Mouse (Mus musculus) heart, postnatal 0 days (tissue): ENCODE results near the gene Nme8. TPM values are rescaled to one million over a fixed set of nuclear protein-coding genes. Genes with fewer than 3 reads are reported as not detected.

Experiments
- ATAC-seq: fragments of 200-750 bp; cut with Nextera tagmentation; 2 replicates; pipeline ENCODE4 v1.8.0; 2017; ENCODE audit warnings: low read depth, moderate number of reproducible peaks, moderate library complexity; ENCODE audit not compliant: insufficient read depth
- DNase-seq: peaks from one replicate; pipeline ENCODE4 v3.0.0-alpha.2; 2016; ENCODE audit warnings: low spot score
- H3K27ac ChIP-seq: fragments of 300-500 bp; sonication (generic); 2 replicates; pipeline ENCODE4 v1.5.1; 2014; ENCODE audit warnings: low read depth, mild to moderate bottlenecking
- H3K27me3 ChIP-seq: fragments of 300-500 bp; sonication (generic); 2 replicates; pipeline ENCODE4 v1.6.1; 2014; ENCODE audit warnings: low read length, mixed read lengths; ENCODE audit not compliant: control insufficient read depth, insufficient read depth
- H3K36me3 ChIP-seq: fragments of 300-500 bp; sonication (generic); replicated peaks from 2 replicates; pipeline ENCODE4 v1.6.1; 2014; ENCODE audit warnings: low read length, mixed read lengths; ENCODE audit not compliant: control insufficient read depth, insufficient read depth
- H3K4me1 ChIP-seq: fragments of 300-500 bp; sonication (generic); 2 replicates; pipeline ENCODE4 v1.6.1; 2014; ENCODE audit warnings: antibody characterized with exemption; ENCODE audit not compliant: control insufficient read depth, insufficient read depth
- H3K4me2 ChIP-seq: fragments of 300-500 bp; sonication (generic); 2 replicates; pipeline ENCODE4 v1.6.1; 2014; ENCODE audit warnings: low read depth, mild to moderate bottlenecking, low read length, moderate library complexity
- H3K4me3 ChIP-seq: fragments of 300-500 bp; sonication (generic); 2 replicates; pipeline ENCODE4 v1.5.1; 2014; ENCODE audit warnings: low read depth, low read length
- H3K9ac ChIP-seq: fragments of 300-500 bp; sonication (generic); replicated peaks from 2 replicates; pipeline ENCODE4 v1.6.1; 2014; ENCODE audit warnings: low read depth, low read length, mixed read lengths
- H3K9me3 ChIP-seq: fragments of 300-500 bp; sonication (generic); replicated peaks from 2 replicates; pipeline ENCODE4 v1.6.1; 2016; ENCODE audit warnings: low read length; ENCODE audit not compliant: control insufficient read depth
- CTCF ChIP-seq: IDR thresholded peaks from 2 replicates; pipeline ENCODE4 v1.5.1; 2016; ENCODE audit warnings: antibody characterized with exemption, control low read depth, low read depth
- EP300 ChIP-seq: IDR thresholded peaks from 2 replicates; pipeline ENCODE4 v1.6.1; 2016; ENCODE audit warnings: antibody characterized with exemption, low read depth
- WGBS: fragments of 180-500 bp; shearing (Covaris S2); extraction: QIAGEN DNeasy Blood & Tissue Kit; methylation state at CpG from one replicate; pipeline ENCODE4 v1.1.7; 2014; 5-methylcytosine and 5-hydroxymethylcytosine counted together
- polyA plus RNA-seq: library from polyadenylated mRNA; unstranded; fragments of >200 nt; fragmentation: Nextera tagmentation; extraction: Ambion mirVana; gene quantifications from 2 replicates; pipeline ENCODE4 v1.2.1, GENCODE M21; 2015
- total RNA-seq: library from RNA; depleted of rRNA; stranded (reverse); fragments of >200 nt; gene quantifications from 2 replicates; pipeline ENCODE4 v1.2.3, GENCODE M21; 2014; ENCODE audit warnings: low replicate concordance

Nme8 gene
- total and polyA plus RNA-seq, 2 experiments from 2014 or later: 2.8 TPM; not detected in 1

GRCm38 (mm10) chr13:19690417-19690816 lies 7.2 kb downstream of the Nme8 start:
- Histone ChIP-seq H3K27me3 (no peaks in the 10 kb centered on the region), H3K4me3 (no peak overlapping the region), H3K9ac (no peak overlapping the region), H3K27ac (no peak overlapping the region), H3K4me1 (no peaks in the 10 kb centered on the region), H3K9me3 (no peaks in the 10 kb centered on the region), H3K4me2 (no peak overlapping the region), H3K36me3 (no peaks in the 10 kb centered on the region)
- DNase-seq: no peak
- no peak for ATAC-seq
- WGBS: 84% methylated on average over 6 of the region's 6 CpGs
- TF ChIP-seq CTCF (no peak), EP300 (no peak)

- Histone ChIP-seq H3K36me3 (no peaks in the 10 kb centered on the region), H3K4me3 (no peak overlapping the region), H3K27me3 (no peaks in the 10 kb centered on the region), H3K27ac (no peak overlapping the region), H3K9ac (no peak overlapping the region), H3K4me1 (no peaks in the 10 kb centered on the region), H3K9me3 (no peaks in the 10 kb centered on the region), H3K4me2 (no peak overlapping the region)
- TF ChIP-seq CTCF (no peak), EP300 (no peak)
- DNase-seq: no peak
- 55% methylated on average over 3 of the region's 3 CpGs for WGBS
- no peak for ATAC-seq
Measured at GRCm38 (mm10) chr13:19689971-19690370, 7.6 kb downstream of the Nme8 start.

DNA sequence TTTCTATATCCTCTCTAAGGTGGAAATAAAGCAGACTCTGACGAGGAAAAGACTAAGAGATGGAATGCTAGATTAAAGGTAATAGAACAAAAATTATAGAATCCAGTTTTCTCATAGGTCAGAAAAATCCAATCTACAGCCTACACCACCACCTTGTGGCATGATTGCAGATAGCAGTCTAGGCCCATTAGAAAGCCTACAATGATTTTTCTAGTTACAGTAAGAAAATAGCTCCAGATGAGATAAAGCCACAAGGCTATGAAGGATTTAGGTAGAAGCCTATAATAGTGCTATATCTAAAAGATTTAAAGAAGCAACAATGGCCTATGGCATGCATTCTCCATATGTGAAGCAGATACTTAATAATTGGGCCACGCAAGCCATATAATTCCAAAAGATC lies 13.6 kb downstream of the Nme8 start:
- ATAC-seq (no peak), DNase-seq (peak; percentile 40)
- H3K4me2 ChIP-seq: no peak overlapping the region
- no peak overlapping the region for H3K27ac ChIP-seq
- 59% methylated on average over 2 of the region's 2 CpGs for WGBS
- no peaks in the 10 kb centered on the region for H3K9me3 ChIP-seq
- H3K36me3 ChIP-seq: no peaks in the 10 kb centered on the region
- no peaks in the 10 kb centered on the region for H3K4me1 ChIP-seq
- H3K4me3 ChIP-seq: no peak overlapping the region
- no peak for TF ChIP-seq EP300
- TF ChIP-seq CTCF: peak; percentile 76
- H3K27me3 ChIP-seq: no peaks in the 10 kb centered on the region
- H3K9ac ChIP-seq: no peak overlapping the region

DNA sequence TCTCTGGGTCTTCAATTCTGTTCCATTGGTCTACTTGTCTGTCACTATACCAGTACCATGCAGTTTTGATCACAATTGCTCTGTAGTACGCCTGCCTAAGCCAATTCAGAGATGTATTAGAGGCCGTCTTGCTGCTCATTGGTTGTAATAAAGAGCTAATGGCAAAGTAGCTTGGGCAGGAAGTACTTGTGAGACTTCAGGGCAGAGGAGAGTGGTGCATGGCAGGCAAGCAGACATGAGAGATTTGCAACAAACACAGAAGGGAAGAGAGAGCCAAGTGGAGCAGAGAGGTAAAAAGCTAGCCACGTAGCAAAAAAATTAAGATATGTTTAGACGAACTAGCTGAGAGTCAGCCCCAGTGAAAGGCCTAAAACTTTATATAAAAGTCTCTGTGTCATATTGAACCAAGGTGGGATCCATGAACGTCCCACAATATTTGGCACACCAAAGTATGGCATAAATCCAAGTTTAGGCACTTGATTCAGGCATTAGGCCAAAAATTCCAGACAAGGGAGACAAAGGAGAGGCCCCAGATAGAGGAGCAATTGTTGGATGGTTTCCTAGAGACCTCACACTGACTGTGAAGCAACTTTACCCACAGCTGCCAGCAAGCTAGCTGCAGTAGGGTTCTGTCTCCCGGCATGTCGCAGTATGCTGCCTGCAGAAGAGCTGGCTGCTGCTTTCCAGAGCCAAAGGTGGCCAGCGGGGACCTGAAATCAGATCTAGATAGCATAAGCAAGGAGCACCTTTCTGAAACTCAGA lies 14.5 kb downstream of the Nme8 start:
- TF ChIP-seq CTCF (no peak), EP300 (no peak; the same call in 1 of the 2 replicates)
- Histone ChIP-seq H3K27me3 (no peaks in the 10 kb centered on the region), H3K4me3 (0 out of 2 replicates have a peak overlapping the region, but pooled peaks have one; percentile 6), H3K4me2 (peak overlapping the region; percentile 43; the same call in 1 of the 2 replicates), H3K27ac (peak overlapping the region; percentile 60), H3K36me3 (no peaks in the 10 kb centered on the region), H3K9ac (no peak overlapping the region), H3K9me3 (no peaks in the 10 kb centered on the region), H3K4me1 (no peaks in the 10 kb centered on the region)
- 27% methylated on average over 8 of the region's 8 CpGs for WGBS
- ATAC-seq (peak; percentile 99), DNase-seq (peak; percentile 85)

DNA sequence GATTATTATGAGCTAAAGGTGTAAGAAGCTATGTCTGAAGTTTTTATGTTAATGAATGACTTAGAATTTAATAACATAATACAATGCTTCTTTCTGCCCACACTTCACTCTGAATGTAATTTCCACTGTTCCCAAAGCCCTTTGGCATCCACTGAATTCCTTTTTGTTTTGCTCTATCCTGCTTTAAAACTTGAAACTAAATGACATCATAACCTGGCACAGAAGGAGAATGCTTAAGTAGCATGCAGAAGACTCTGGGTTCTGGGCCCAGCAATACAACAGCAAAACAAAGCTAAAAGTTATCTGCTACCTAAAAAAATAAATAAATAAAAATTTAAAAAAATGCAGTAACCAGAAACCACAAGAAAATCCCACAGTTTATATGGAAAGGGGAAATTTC lies 23.0 kb downstream of the Nme8 start:
- no peaks in the 10 kb centered on the region for H3K27me3 ChIP-seq
- no peak overlapping the region for H3K4me2 ChIP-seq
- ATAC-seq (no peak), DNase-seq (no peak)
- no peak overlapping the region for H3K27ac ChIP-seq
- H3K4me1 ChIP-seq: no peaks in the 10 kb centered on the region
- TF ChIP-seq EP300: no peak
- no peak for TF ChIP-seq CTCF
- no peaks in the 10 kb centered on the region for H3K36me3 ChIP-seq
- H3K9ac ChIP-seq: no peak overlapping the region
- H3K4me3 ChIP-seq: no peak overlapping the region
- H3K9me3 ChIP-seq: no peaks in the 10 kb centered on the region

GRCm38 (mm10) chr13:19674025-19674424 lies 23.6 kb downstream of the Nme8 start:
- ATAC-seq (no peak), DNase-seq (no peak)
- Histone ChIP-seq H3K9ac (no peak overlapping the region), H3K4me3 (no peak overlapping the region), H3K4me2 (no peak overlapping the region), H3K36me3 (no peaks in the 10 kb centered on the region), H3K27ac (no peak overlapping the region), H3K4me1 (no peaks in the 10 kb centered on the region), H3K9me3 (no peaks in the 10 kb centered on the region), H3K27me3 (no peaks in the 10 kb centered on the region)
- WGBS: 69% methylated on average over 3 of the region's 3 CpGs
- TF ChIP-seq EP300: no peak
- no peak for TF ChIP-seq CTCF
